Mouse (Mus musculus): ENCODE measurements around the gene Tdrd5. TPM values are rescaled to one million over a fixed set of nuclear protein-coding genes. Genes with fewer than 3 reads are reported as not detected.

Tdrd5 gene
- total and polyA plus RNA-seq, 3 experiments, result 3.4 to 4.1 TPM; not detected in 1

GRCm38 (mm10) chr1:156340847-156341246 lies 37.4 kb upstream of the Tdrd5 start:
- Histone ChIP-seq H3K4me1 (ENCODE audit: control insufficient read depth in 1 of 2, insufficient read depth in 2 of 2, low read length in 2 of 2) (no peaks in the 10 kb centered on the region), H3K27me3 (ENCODE audit: control insufficient read depth in 1 of 2, insufficient read depth in 2 of 2, low read length in 2 of 2) (peaks cover 0 to 1% of the 10 kb centered on the region in 2 experiments; a peak in 2 of 4 replicates), H3K4me3 (ENCODE audit: control insufficient read depth in 1 of 2, insufficient read depth in 1 of 2, low read depth in 2 of 2, low read length in 2 of 2) (no peak overlapping the region), H3K36me3 (ENCODE audit: control insufficient read depth in 1 of 2, insufficient read depth in 2 of 2, low read length in 2 of 2) (no peaks in the 10 kb centered on the region), H3K27ac (ENCODE audit: control insufficient read depth, low read depth, low read length) (no peak overlapping the region), H3K9me3 (replicated peaks; ENCODE audit: insufficient read depth, low read length) (no peaks in the 10 kb centered on the region), H3K79me2 (ENCODE audit: control insufficient read depth, insufficient read depth, low read length, poor library complexity) (no peaks in the 10 kb centered on the region), H3K9ac (ENCODE audit: control insufficient read depth, low read depth, low read length, poor library complexity, severe bottlenecking) (no peak overlapping the region)
- no peak for TF ChIP-seq E2F4 (IDR thresholded peaks at IDR 0.05; ENCODE audit: borderline replicate concordance, low read depth, low read length)
- TF ChIP-seq MAZ (IDR thresholded peaks at IDR 0.05; ENCODE audit: low read depth, low read length), result no peak
- TF ChIP-seq POLR2A (IDR thresholded peaks at IDR 0.05; ENCODE audit: control insufficient read depth in 1 of 2, insufficient read depth in 1 of 2, low read depth in 1 of 2, low read length in 2 of 2, poor library complexity in 1 of 2), result no peak
- TF ChIP-seq CHD2 (IDR thresholded peaks at IDR 0.05; ENCODE audit: low read length), result no peak
- peak; percentile 14 for DNase-seq (ENCODE audit: low read depth, low spot score)

- Histone ChIP-seq H3K9me3 (replicated peaks; ENCODE audit: insufficient read depth, low read length) (no peaks in the 10 kb centered on the region), H3K27ac (ENCODE audit: control insufficient read depth, low read depth, low read length) (no peak overlapping the region), H3K36me3 (ENCODE audit: control insufficient read depth in 1 of 2, insufficient read depth in 2 of 2, low read length in 2 of 2) (no peaks in the 10 kb centered on the region), H3K79me2 (ENCODE audit: control insufficient read depth, insufficient read depth, low read length, poor library complexity) (no peaks in the 10 kb centered on the region), H3K9ac (ENCODE audit: control insufficient read depth, low read depth, low read length, poor library complexity, severe bottlenecking) (no peak overlapping the region), H3K4me3 (ENCODE audit: control insufficient read depth in 1 of 2, insufficient read depth in 1 of 2, low read depth in 2 of 2, low read length in 2 of 2) (no peak overlapping the region), H3K27me3 (ENCODE audit: control insufficient read depth in 1 of 2, insufficient read depth in 2 of 2, low read length in 2 of 2) (peaks cover 2% of the 10 kb centered on the region in 2 experiments; a peak in 2 of 4 replicates), H3K4me1 (ENCODE audit: control insufficient read depth in 1 of 2, insufficient read depth in 2 of 2, low read length in 2 of 2) (no peaks in the 10 kb centered on the region)
- DNase-seq (ENCODE audit: low read depth, low spot score), result no peak
- no peak for TF ChIP-seq MAFK (IDR thresholded peaks at IDR 0.05; ENCODE audit: borderline replicate concordance, low read depth, low read length)
- no peak for TF ChIP-seq HCFC1 (IDR thresholded peaks at IDR 0.05; ENCODE audit: low read depth, low read length)
- TF ChIP-seq POLR2AphosphoS5 (IDR thresholded peaks at IDR 0.05; ENCODE audit: borderline replicate concordance, low read depth, low read length), result no peak
- no peak for TF ChIP-seq GATA1 (IDR thresholded peaks at IDR 0.05; ENCODE audit: low read depth, low read length)
- no peak for TF ChIP-seq E2F4 (IDR thresholded peaks at IDR 0.05; ENCODE audit: borderline replicate concordance, low read depth, low read length)
- TF ChIP-seq USF2 (IDR thresholded peaks at IDR 0.05; ENCODE audit: borderline replicate concordance in 1 of 2, insufficient read depth in 1 of 2, low read depth in 1 of 2, low read length in 2 of 2), result no peak
Observed at GRCm38 (mm10) chr1:156323126-156323525, 19.7 kb upstream of the Tdrd5 start.

DNA sequence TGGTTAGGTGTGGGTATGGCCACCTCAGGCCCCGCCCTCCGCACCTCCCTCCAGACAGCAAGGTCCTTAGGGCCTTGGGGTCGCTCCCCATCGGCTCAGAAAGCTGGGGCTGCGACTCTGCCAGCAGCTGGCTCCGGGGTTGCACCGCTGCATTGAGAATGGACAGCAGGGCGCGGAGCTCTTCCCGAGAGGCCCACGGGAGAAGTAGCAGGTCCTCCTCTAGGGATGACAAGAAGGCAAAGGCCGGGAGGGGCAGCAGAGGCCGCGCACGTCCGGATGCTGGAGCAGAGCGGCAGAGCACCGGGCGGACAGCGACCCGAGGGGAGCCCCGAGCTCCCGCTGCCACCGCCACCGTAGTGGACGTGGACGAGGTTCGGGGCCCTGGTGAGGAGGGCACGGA lies 7.2 kb upstream of the Tdrd5 start, which contains the start of gene Nphs2:
Gene Nphs2, plus strand, starts transcription at position 98 of the 400 bp plus-strand sequence.
- H3K9ac ChIP-seq (ENCODE audit: control insufficient read depth, low read depth, low read length, poor library complexity, severe bottlenecking), result no peak within 1 kb of the TSS
- no peak within 1 kb of the TSS for H3K27ac ChIP-seq (ENCODE audit: control insufficient read depth, low read depth, low read length)
- no peak for DNase-seq (ENCODE audit: low read depth, low spot score)
- H3K4me3 ChIP-seq (ENCODE audit: control insufficient read depth in 1 of 2, insufficient read depth in 1 of 2, low read depth in 2 of 2, low read length in 2 of 2), result no peak within 1 kb of the TSS
- H3K4me1 ChIP-seq (ENCODE audit: control insufficient read depth in 1 of 2, insufficient read depth in 2 of 2, low read length in 2 of 2), result peaks cover 0 to 4% of the 10 kb centered on the region in 2 experiments; a peak in 1 of 4 replicates
- H3K36me3 ChIP-seq (ENCODE audit: control insufficient read depth in 1 of 2, insufficient read depth in 2 of 2, low read length in 2 of 2), result peaks cover 0 to 3% of the 10 kb centered on the region in 2 experiments; a peak in 2 of 4 replicates
- no peaks in the 10 kb centered on the region for H3K27me3 ChIP-seq (ENCODE audit: control insufficient read depth in 1 of 2, insufficient read depth in 2 of 2, low read length in 2 of 2)
- TF ChIP-seq ELF1 (IDR thresholded peaks at IDR 0.05; ENCODE audit: low read depth, low read length) (no peak), ZNF384 (IDR thresholded peaks at IDR 0.05; ENCODE audit: low read depth, low read length) (no peak), ETS1 (IDR thresholded peaks at IDR 0.05; ENCODE audit: low read depth, low read length) (no peak), CHD1 (IDR thresholded peaks at IDR 0.05; ENCODE audit: low read depth, low read length) (no peak)
- H3K79me2 ChIP-seq (ENCODE audit: control insufficient read depth, insufficient read depth, low read length, poor library complexity), result no peaks in the 10 kb centered on the region
- H3K9me3 ChIP-seq (replicated peaks; ENCODE audit: insufficient read depth, low read length), result no peaks in the 10 kb centered on the region

Measured in MEL (cell line).